Mouse (Mus musculus): ENCODE data around the gene Spata6. TPM values are rescaled to one million over a fixed set of nuclear protein-coding genes. Genes with fewer than 3 reads are reported as not detected.

The Spata6 gene
- polyA plus RNA-seq, 1 experiment from 2014 or later, result 16.7 TPM

DNA sequence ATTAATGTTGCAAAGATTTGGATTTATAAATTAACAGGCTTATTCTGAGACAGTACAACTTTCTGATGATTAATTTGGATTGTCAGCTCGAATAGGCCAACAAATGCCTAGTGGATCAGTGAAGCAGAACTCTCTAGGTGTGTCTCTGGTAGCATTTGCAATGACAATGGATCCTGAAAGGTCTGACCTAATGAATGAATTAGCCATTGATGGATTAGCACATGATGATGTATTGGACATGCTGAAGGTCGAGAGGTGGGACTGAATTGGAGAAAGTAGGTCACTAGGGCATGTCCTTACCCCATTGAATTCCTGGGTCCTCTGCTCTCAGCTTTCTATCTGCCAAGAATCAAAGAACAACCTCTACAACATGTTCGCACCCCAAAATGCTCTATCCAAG lies 37.0 kb upstream of the Spata6 start:
- Histone ChIP-seq H3K4me3 (ENCODE audit: low read depth, low read length) (no peak overlapping the region), H3K4me1 (replicated peaks; ENCODE audit: control insufficient read depth, insufficient read depth) (no peaks in the 10 kb centered on the region), H3K9me3 (ENCODE audit: control insufficient read depth, low read length) (no peaks in the 10 kb centered on the region), H3K9ac (ENCODE audit: low read length) (no peak overlapping the region), H3K27ac (replicated peaks) (no peak overlapping the region), H3K27me3 (ENCODE audit: control insufficient read depth, insufficient read depth, low read length) (no peaks in the 10 kb centered on the region), H3K4me2 (replicated peaks; ENCODE audit: low read depth) (no peak overlapping the region), H3K36me3 (ENCODE audit: control insufficient read depth, insufficient read depth, low read length) (no peaks in the 10 kb centered on the region)
- TF ChIP-seq EP300 (optimal IDR thresholded peaks at IDR 0.05) (no peak), CTCF (IDR thresholded peaks at IDR 0.05; ENCODE audit: low read depth) (no peak)
- DNase-seq (ENCODE audit: low spot score) (no peak), ATAC-seq (ENCODE audit: low FRiP score, low TSS enrichment) (no peak)
- WGBS, result 66% methylated on average over 3 of the region's 3 CpGs

DNA sequence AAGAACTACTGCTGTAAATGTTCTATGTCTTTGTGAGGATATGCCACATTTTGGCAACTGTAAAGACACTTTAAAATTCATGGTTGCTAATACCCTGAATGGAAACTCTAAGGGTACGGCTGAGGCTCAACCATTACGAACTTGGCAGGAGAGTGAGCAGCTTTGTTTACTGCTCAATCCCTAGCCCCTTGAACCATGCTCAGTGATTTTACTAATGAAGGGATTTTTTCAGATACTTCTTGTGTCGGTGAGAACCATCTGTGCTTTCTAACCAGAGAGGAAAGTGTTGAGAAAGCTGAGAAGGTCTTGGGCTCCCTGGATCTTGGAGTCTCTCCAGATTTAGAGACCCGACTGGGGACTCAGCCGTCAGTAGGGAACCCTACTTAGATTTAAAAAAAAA lies 35.9 kb upstream of the Spata6 start:
- Histone ChIP-seq H3K36me3 (ENCODE audit: control insufficient read depth, insufficient read depth, low read length) (no peaks in the 10 kb centered on the region), H3K4me2 (replicated peaks; ENCODE audit: low read depth) (no peak overlapping the region), H3K9me3 (ENCODE audit: control insufficient read depth, low read length) (no peaks in the 10 kb centered on the region), H3K9ac (ENCODE audit: low read length) (no peak overlapping the region), H3K4me1 (replicated peaks; ENCODE audit: control insufficient read depth, insufficient read depth) (no peaks in the 10 kb centered on the region), H3K4me3 (ENCODE audit: low read depth, low read length) (no peak overlapping the region), H3K27ac (replicated peaks) (no peak overlapping the region), H3K27me3 (ENCODE audit: control insufficient read depth, insufficient read depth, low read length) (no peaks in the 10 kb centered on the region)
- TF ChIP-seq EP300 (optimal IDR thresholded peaks at IDR 0.05) (no peak), CTCF (IDR thresholded peaks at IDR 0.05; ENCODE audit: low read depth) (no peak)
- WGBS, result 46% methylated on average over 5 of the region's 5 CpGs
- no peak for ATAC-seq (ENCODE audit: low FRiP score, low TSS enrichment)
- DNase-seq (ENCODE audit: low spot score), result no peak

DNA sequence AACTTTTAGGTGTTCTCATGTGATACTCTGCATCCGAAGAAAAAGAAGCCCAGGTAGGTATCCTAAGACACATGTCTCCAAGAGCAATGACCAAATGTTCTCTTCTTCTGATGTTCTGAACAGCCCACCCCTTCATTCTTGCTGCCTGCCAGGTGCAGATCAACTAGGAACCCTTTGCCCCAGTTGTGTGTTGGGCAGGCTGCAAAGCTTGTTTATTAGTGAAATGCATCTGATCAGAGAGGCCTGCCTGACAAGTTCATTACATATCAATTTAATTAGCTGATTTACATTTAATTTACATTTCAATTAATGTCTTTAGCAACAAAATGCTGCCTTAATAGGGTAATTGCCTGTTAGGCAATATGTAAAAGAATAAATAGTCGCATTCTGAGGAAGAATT lies 33.8 kb upstream of the Spata6 start:
- H3K4me1 ChIP-seq (replicated peaks; ENCODE audit: control insufficient read depth, insufficient read depth), result 0 out of 2 replicates have a peak, but pooled peaks cover 2% of the 10 kb centered on the region
- H3K4me3 ChIP-seq (ENCODE audit: low read depth, low read length), result no peak overlapping the region
- H3K27me3 ChIP-seq (ENCODE audit: control insufficient read depth, insufficient read depth, low read length), result no peaks in the 10 kb centered on the region
- ATAC-seq (ENCODE audit: low FRiP score, low TSS enrichment) (no peak), DNase-seq (ENCODE audit: low spot score) (no peak)
- no peaks in the 10 kb centered on the region for H3K9me3 ChIP-seq (ENCODE audit: control insufficient read depth, low read length)
- H3K4me2 ChIP-seq (replicated peaks; ENCODE audit: low read depth), result no peak overlapping the region
- 88% methylated on average over 2 of the region's 2 CpGs for WGBS
- no peak overlapping the region for H3K9ac ChIP-seq (ENCODE audit: low read length)
- H3K27ac ChIP-seq (replicated peaks), result no peak overlapping the region
- TF ChIP-seq CTCF (IDR thresholded peaks at IDR 0.05; ENCODE audit: low read depth), result no peak
- no peak for TF ChIP-seq EP300 (optimal IDR thresholded peaks at IDR 0.05)
- H3K36me3 ChIP-seq (ENCODE audit: control insufficient read depth, insufficient read depth, low read length), result no peaks in the 10 kb centered on the region

DNA sequence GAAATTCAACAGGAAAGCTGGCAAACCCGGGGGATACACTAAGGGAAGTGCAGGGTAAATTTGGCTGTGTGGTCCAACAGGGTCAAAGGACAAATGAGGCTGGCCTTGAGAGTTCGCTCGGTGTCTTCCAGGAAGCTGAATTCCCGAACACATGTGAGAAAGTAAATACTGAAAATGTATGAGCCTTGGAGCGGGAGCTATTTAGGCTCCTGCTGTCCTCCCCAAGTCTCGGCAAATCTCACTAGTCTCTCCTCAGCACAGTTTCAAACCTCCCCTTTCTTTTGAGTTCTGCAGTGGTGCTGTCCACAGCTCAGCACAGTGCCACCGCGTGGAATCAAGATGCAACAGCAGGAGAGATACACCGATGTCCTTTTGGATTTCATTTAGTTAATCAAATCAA lies 32.8 kb upstream of the Spata6 start:
- TF ChIP-seq CTCF (IDR thresholded peaks at IDR 0.05; ENCODE audit: low read depth), result peak; percentile 89
- no peak for TF ChIP-seq EP300 (optimal IDR thresholded peaks at IDR 0.05)
- H3K36me3 ChIP-seq (ENCODE audit: control insufficient read depth, insufficient read depth, low read length), result no peaks in the 10 kb centered on the region
- no peak overlapping the region for H3K27ac ChIP-seq (replicated peaks)
- 8% methylated on average over 9 of the region's 9 CpGs for WGBS
- no peak overlapping the region for H3K4me3 ChIP-seq (ENCODE audit: low read depth, low read length)
- no peak overlapping the region for H3K9ac ChIP-seq (ENCODE audit: low read length)
- peak; percentile 34 for DNase-seq (ENCODE audit: low spot score)
- 0 out of 2 replicates have a peak, but pooled peaks cover 2% of the 10 kb centered on the region for H3K4me1 ChIP-seq (replicated peaks; ENCODE audit: control insufficient read depth, insufficient read depth)
- peak overlapping the region; percentile 45; the same call in 1 of the 2 replicates for H3K4me2 ChIP-seq (replicated peaks; ENCODE audit: low read depth)
- H3K9me3 ChIP-seq (ENCODE audit: control insufficient read depth, low read length), result no peaks in the 10 kb centered on the region
- H3K27me3 ChIP-seq (ENCODE audit: control insufficient read depth, insufficient read depth, low read length), result no peaks in the 10 kb centered on the region
- peak; percentile 69; the same call in 1 of the 2 replicates for ATAC-seq (ENCODE audit: low FRiP score, low TSS enrichment)

DNA sequence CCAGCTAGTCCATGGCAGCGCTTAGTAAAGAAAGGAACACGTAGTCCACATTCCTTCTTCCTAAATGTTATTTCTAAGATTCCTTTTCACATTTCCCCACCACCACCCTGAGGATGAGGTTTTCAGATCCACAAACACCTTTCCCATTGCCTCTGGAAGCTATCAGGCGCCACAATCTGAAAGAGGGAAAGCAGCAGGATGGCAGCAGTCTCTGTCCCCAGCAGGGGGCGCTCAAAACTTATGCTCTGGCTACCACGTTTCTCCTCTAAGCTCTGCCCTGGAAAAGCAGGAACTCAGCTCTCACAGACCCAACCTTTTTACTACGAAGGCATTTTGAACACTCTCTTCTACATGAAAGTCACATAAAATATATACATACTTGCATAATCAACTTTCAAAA lies 32.2 kb upstream of the Spata6 start:
- 0 out of 2 replicates have a peak, but pooled peaks cover 2% of the 10 kb centered on the region for H3K4me1 ChIP-seq (replicated peaks; ENCODE audit: control insufficient read depth, insufficient read depth)
- H3K9me3 ChIP-seq (ENCODE audit: control insufficient read depth, low read length), result no peaks in the 10 kb centered on the region
- no peak overlapping the region for H3K9ac ChIP-seq (ENCODE audit: low read length)
- H3K27me3 ChIP-seq (ENCODE audit: control insufficient read depth, insufficient read depth, low read length), result no peaks in the 10 kb centered on the region
- H3K4me3 ChIP-seq (ENCODE audit: low read depth, low read length), result 0 out of 2 replicates have a peak overlapping the region, but pooled peaks have one; percentile 3
- 9% methylated on average over 6 of the region's 6 CpGs for WGBS
- H3K36me3 ChIP-seq (ENCODE audit: control insufficient read depth, insufficient read depth, low read length), result no peaks in the 10 kb centered on the region
- H3K27ac ChIP-seq (replicated peaks), result no peak overlapping the region
- H3K4me2 ChIP-seq (replicated peaks; ENCODE audit: low read depth), result peak overlapping the region; percentile 45
- DNase-seq (ENCODE audit: low spot score) (peak; percentile 80), ATAC-seq (ENCODE audit: low FRiP score, low TSS enrichment) (peak; percentile 74; the same call in 1 of the 2 replicates)
- no peak for TF ChIP-seq EP300 (optimal IDR thresholded peaks at IDR 0.05)
- peak; percentile 92 for TF ChIP-seq CTCF (IDR thresholded peaks at IDR 0.05; ENCODE audit: low read depth)

DNA sequence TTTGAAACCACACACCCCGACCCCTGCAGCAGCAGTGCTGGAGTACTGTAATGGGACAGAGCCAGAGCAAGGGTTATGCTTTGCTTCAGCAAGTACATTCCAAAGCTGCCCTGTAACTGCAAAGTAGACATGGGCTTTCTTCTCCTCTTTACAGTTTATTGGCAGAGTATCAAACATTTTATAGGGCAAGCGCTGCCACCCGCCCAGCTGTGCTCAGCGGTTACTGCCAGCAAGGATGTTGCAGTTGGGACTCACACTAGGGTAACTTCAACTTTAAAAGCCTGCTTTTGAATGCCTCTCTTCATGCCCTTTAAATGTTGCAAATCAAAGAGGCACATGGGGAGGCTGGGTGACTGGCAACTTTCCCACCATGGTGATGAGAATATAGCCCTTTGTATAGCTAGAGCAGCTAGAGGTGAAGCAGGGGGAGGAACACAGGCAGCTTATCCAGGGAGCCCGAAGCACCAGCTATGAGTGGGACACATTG lies 28.7 kb upstream of the Spata6 start:
- DNase-seq (ENCODE audit: low spot score) (peak; percentile 17), ATAC-seq (ENCODE audit: low FRiP score, low TSS enrichment) (peak; percentile 45; the same call in 1 of the 2 replicates)
- Histone ChIP-seq H3K4me3 (ENCODE audit: low read depth, low read length) (no peak overlapping the region), H3K4me1 (replicated peaks; ENCODE audit: control insufficient read depth, insufficient read depth) (0 out of 2 replicates have a peak, but pooled peaks cover 2% of the 10 kb centered on the region), H3K36me3 (ENCODE audit: control insufficient read depth, insufficient read depth, low read length) (no peaks in the 10 kb centered on the region), H3K9me3 (ENCODE audit: control insufficient read depth, low read length) (no peaks in the 10 kb centered on the region), H3K9ac (ENCODE audit: low read length) (no peak overlapping the region), H3K27me3 (ENCODE audit: control insufficient read depth, insufficient read depth, low read length) (no peaks in the 10 kb centered on the region), H3K27ac (replicated peaks) (no peak overlapping the region), H3K4me2 (replicated peaks; ENCODE audit: low read depth) (no peak overlapping the region)
- TF ChIP-seq CTCF (IDR thresholded peaks at IDR 0.05; ENCODE audit: low read depth), result no peak
- TF ChIP-seq EP300 (optimal IDR thresholded peaks at IDR 0.05), result no peak
- 31% methylated on average over 5 of the region's 5 CpGs for WGBS
